Mouse (Mus musculus) frontal cortex, adult (tissue): Measurements from ENCODE around the gene Mau2.
A peak's percentile ranks its signal among the peaks of the same experiment; 100 is the strongest.
"Not testable (repeated sequence)": the region's sequence is repeated elsewhere in the genome, so short reads cannot be mapped to it uniquely, and the experiment has no call there.

Experiments
- ATAC-seq: cut with Nextera tagmentation; 2 replicates; pipeline ENCODE4 v1.9.2; 2017; ENCODE audit warnings: mild to moderate bottlenecking, moderate library complexity, mixed read lengths; ENCODE audit not compliant: low TSS enrichment

The Mau2 gene

DNA sequence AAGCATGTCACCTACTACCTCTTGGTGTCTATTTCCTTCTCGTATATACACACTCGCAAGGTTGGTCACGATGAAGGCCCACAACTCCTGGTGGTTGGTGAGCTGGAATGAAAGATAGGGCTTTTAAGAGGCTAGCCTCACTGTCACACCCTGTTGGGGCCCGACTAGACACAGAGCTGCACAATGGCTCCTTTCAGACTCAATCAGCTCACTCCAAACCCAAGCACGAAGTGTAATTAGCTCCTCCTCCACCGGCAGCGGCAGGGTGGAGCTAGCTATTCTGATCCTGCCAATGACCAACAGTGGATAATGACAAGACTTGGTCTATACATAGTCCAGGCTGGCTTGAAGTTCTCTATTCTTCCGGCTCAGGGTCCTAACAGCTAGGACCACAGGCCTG is 18.9 kb downstream of the Mau2 start:
- ATAC-seq = peak; percentile 53; the same call in 1 of the 2 replicates

GRCm38 (mm10) chr8:70015017-70015416 is 27.5 kb downstream of the Mau2 start:
- ATAC-seq = peak; percentile 14; the same call in 1 of the 2 replicates

DNA sequence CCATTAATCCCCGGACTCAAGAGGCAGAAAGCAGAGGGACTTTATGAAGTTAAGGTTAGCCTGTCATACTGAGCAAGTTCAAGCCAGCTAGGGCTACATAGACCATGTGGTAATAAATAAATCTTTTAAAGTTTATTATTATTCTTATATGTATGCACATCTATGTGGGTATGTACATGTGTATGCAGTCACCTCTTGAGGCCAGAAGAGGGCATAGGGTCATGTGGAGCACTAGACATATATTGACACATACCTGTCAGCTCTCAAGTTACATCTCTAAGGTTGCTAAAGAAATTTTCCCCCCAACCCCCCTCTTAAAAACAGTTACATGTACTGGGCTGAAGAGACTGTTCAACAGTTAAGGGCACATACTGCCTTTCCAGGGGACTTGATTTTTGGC is 29.8 kb downstream of the Mau2 start:
- no peak for ATAC-seq

DNA sequence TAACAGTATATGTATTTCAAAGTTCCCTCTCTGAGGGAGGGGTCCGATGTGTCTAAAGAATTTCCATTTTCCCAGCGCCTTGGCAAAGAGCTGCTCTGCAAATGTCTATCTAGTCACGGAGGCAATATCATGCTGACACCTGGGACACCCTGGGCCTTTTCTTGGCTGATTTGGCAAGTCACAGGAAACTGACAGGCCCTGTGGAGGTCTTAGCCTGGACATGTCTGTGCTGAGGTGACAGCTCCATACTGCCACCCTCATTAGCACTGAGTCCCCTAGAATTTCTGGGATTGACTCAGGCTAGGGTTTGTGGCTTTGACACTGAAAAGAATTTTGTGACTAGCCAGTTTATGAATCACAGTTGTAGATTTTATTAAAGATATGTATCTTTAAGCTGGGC is 30.2 kb downstream of the Mau2 start:
- ATAC-seq = no peak

- not testable (repeated sequence) for ATAC-seq
These were observed 31.7 kb downstream of the Mau2 start for GRCm38 (mm10) chr8:70010796-70011195.

GRCm38 (mm10) chr8:70005178-70005577 is 37.4 kb downstream of the Mau2 start:
- no peak for ATAC-seq

GRCm38 (mm10) chr8:70004345-70004744 is 38.2 kb downstream of the Mau2 start:
- ATAC-seq = no peak

GRCm38 (mm10) chr8:70003204-70003657 is 39.3 kb downstream of the Mau2 start:
- no peak for ATAC-seq

GRCm38 (mm10) chr8:70001892-70002191 is 40.7 kb downstream of the Mau2 start:
- ATAC-seq = not testable (repeated sequence)

DNA sequence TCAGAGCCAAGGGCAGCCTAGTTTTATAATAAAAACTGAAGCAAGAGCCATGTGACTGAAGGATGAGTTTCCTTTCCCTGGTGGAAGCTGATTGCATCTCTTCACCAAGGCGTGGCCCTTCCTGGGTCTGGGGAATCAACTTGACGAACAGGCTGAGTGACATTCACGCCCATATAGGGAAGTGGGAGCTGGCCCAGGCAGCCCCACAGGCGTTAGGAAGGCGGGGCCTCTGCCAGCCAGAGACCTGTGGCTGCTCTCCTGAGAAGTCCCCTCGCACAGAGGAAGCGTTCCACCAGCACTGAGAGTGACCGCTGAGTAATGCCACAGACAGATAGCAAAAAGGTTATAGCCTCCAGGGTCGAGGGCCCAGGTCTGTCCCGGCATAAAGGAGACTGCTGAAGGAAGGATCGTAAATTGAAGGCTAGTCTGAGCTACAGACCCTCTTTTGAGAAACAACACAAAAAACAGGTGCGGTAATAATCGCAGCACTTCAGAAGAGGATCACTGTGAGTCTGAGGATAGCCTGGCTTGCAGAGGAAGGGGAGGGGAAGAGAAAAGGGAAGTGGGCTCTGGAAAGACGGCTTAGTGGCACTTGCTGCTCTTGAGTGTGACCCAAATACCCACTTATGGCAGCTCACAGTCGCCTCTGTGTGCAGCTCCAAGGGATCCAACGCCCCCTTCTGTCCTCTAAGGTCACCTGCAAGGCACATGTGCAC is 41.2 kb downstream of the Mau2 start:
- no peak for ATAC-seq

DNA sequence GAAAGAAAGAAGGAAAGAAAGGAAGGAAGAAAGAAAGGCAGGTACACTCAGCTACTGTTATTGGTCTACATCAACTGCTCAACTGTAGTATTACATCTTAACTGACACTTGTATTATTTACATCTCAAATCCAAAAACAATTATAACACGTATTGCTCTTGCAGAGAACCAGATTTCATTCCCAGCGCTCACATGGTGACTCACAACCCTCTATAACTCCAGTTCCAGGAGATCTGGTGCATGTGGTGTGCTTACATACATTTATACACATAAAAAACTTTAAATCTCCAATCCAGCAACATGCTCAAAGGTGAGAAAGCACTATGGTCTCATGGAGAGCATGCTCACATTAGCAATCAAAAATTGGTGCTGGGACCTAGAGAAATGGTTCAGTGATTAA is 42.3 kb downstream of the Mau2 start:
- no peak for ATAC-seq

DNA sequence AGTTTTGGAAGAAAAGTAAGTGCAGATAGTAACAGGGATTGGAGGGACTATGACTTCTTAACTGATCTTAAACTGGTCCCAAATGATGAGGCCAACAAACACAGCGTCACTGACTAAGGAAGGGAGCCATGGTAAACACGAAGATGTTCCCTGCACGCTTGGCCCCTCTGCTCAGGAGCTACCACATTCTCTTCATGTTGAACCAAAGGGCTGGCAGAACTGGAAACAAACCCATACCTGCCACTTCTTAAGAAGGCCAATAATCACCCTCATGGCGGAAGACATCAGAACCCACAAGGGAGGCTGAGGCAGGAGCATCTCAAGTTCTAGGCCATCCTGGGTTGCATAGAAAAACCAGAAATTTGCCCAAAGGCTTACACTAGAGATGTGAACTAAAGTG is 43.3 kb downstream of the Mau2 start:
- ATAC-seq = no peak

DNA sequence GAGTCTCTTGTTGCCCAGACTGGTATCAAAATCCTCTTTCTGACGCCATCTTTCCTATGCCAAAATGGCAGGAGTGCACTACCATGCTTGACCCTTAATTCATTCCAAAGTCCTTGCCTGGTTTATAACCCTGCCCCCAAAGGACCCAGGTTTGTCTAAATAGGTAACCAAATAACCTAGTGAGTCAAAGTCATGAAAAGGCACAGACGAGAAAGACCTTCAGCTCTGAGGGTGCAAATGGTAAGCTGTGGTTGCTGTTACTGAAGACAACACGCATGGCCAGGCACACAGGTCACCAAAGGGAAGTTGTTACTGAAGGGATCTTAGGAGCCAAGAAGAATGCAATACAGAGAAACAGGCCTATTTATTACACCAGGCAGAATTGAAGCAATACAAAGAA is 43.8 kb downstream of the Mau2 start:
- ATAC-seq = no peak

- no peak for ATAC-seq
These were observed 45.8 kb downstream of the Mau2 start for GRCm38 (mm10) chr8:69996589-69997285.

- peak; percentile 98 for ATAC-seq
These were observed 46.6 kb downstream of the Mau2 start, which contains the start of gene Gatad2a for GRCm38 (mm10) chr8:69995776-69996588. Gene Gatad2a, minus strand, starts transcription at chr8:69996384.

- no peak for ATAC-seq
These were observed 47.1 kb downstream of the Mau2 start for GRCm38 (mm10) chr8:69995422-69995775.

GRCm38 (mm10) chr8:69988936-69989335 is 53.6 kb downstream of the Mau2 start:
- ATAC-seq = not testable (repeated sequence)

DNA sequence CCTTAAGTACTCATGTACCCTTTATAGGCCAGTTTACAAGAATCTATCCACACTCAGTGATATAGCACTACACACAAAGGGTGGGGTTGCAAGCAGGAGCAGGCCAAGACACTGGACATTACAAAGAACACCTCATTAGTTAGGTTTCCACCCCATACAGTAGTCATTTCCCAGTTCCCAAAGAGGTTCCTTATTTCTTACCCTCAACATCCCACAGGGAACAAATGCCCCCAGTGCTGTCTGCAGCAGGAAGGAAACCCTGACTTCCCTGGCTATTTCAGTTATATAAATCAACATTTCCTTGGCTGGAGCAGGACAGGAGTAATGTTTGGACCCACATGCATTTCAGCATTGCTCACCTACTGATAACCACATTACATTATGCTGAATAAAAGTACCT is 54.8 kb downstream of the Mau2 start:
- no peak for ATAC-seq

DNA sequence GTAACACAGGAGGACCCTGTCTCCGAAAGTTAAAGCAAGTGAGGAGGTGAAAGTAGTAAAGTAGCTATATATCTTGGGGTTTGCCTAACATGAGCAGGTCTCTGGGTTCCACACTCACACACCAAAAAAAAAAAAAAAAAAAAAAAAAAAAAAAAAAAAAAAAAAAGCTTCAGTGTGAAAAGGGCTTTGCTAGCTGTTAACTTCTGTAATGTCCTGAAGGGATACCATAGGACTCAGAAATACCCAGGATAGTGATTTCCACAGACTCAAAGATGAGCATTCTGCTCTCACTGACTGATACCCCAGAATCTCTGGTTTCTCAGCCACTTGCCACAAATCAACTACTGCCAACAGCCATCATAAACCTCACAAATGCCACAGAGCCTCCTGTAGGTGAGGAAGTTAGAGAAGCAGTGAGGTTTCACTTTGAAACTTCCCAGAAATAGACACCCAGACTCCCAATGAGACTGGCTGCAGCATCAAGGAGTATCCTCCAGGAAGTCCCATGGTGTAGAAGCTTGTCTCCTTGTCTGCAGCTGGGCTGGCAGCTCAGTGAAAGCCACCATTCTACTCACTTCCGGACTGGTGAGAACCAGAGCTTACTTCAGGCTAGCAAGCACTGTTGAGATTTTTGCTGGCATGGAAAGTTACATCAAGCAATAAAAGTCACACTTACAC is 57.5 kb downstream of the Mau2 start:
- no peak for ATAC-seq

GRCm38 (mm10) chr8:69978456-69978855 is 64.1 kb downstream of the Mau2 start:
- ATAC-seq = no peak

GRCm38 (mm10) chr8:69974806-69975205 is 67.7 kb downstream of the Mau2 start:
- no peak for ATAC-seq

DNA sequence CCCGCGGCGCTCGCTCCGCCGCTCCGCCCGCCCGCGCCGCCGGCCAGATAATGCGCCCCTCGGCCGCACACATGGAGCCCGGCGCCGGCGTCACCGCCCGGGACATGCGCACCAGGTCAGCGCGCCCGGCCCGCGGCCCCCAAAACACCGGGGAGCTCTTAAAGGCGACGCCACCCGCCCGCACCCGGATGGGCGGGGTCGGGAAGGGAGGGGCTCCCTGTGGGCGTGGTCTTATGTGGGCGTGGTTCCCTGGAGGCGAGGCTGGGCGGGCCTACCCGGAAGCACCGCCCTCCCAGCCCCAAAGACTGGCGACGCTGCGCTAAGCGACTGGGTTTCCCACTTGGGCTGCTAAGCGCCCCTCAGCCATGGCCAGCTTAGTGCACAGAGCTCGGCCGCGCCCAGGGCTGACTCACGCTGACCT is 68.3 kb downstream of the Mau2 start:
- peak; percentile 85 for ATAC-seq
